Mouse (Mus musculus) heart, adult 2 months (tissue): Measurements from ENCODE around the gene Xpo4.

Experiments used
- CTCF ChIP-seq: fragments of 200-600 bp; IDR thresholded peaks from 2 replicates; pipeline ENCODE4 v1.8.1; 2022; ENCODE audit warnings: antibody characterized with exemption, mild to moderate bottlenecking, moderate library complexity
- EP300 ChIP-seq: fragments of 200-500 bp; IDR thresholded peaks from 2 replicates; pipeline ENCODE4 v1.6.1; 2011; ENCODE audit warnings: low read depth, low read length, control low read depth; ENCODE audit not compliant: insufficient read depth
- POLR2A ChIP-seq: fragments of 200-500 bp; IDR thresholded peaks from 2 replicates; pipeline ENCODE4 v1.6.1; 2011; ENCODE audit warnings: mild to moderate bottlenecking, low read depth, low read length, control low read depth; ENCODE audit not compliant: insufficient read depth

DNA sequence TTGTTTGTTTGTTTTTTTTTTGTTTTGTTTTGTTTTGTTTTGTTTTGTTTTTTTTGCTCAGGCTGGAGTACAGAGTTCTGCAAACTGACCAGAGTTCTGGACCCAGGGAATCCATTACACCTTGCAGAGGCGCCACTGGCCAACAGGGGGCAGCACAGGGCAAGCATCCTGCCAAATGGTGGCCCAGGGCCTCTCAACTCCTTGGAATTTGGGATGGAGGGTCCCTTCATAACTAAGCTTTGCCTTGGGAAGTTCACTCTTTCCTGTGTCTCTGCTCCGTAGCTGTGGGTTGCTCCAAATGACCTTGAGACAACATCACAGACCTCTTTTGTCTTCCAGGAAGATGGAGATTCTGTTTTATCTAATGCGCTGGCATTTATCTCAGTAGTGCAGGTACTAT, 132.0 kb downstream of the Xpo4 start:
- TF ChIP-seq CTCF (peak; percentile 86), POLR2A (no peak), EP300 (no peak)
